Mouse (Mus musculus) limb, embryonic 13.5 days (tissue): ENCODE results near the gene Hoxc5. TPM values are rescaled to one million over a fixed set of nuclear protein-coding genes. Genes with fewer than 3 reads are reported as not detected.

Source experiments
- ATAC-seq: fragments of 200-750 bp; cut with Nextera tagmentation; 2 replicates; pipeline ENCODE4 v1.8.0; 2017; ENCODE audit warnings: low read depth, moderate number of reproducible peaks, moderate TSS enrichment; ENCODE audit not compliant: low FRiP score
- H3K27ac ChIP-seq: fragments of 300-500 bp; sonication (generic); 2 replicates; pipeline ENCODE4 v1.5.1; 2015; ENCODE audit warnings: inconsistent platforms, mild to moderate bottlenecking, moderate library complexity
- H3K27me3 ChIP-seq: fragments of 300-500 bp; sonication (generic); 2 replicates; pipeline ENCODE4 v1.6.1; 2015; ENCODE audit warnings: mild to moderate bottlenecking, inconsistent platforms
- H3K36me3 ChIP-seq: fragments of 300-500 bp; sonication (generic); 2 replicates; pipeline ENCODE4 v1.6.1; 2015; ENCODE audit warnings: inconsistent platforms, mild to moderate bottlenecking, moderate library complexity
- H3K4me1 ChIP-seq: fragments of 300-500 bp; sonication (generic); 2 replicates; pipeline ENCODE4 v1.6.1; 2015; ENCODE audit warnings: inconsistent platforms
- H3K4me2 ChIP-seq: fragments of 300-500 bp; sonication (generic); replicated peaks from 2 replicates; pipeline ENCODE4 v1.6.1; 2015; ENCODE audit warnings: inconsistent platforms, mild to moderate bottlenecking, moderate library complexity
- H3K4me3 ChIP-seq: fragments of 300-500 bp; sonication (generic); 2 replicates; pipeline ENCODE4 v1.5.1; 2015; ENCODE audit warnings: moderate library complexity, mild to moderate bottlenecking, inconsistent platforms
- H3K9ac ChIP-seq: fragments of 300-500 bp; sonication (generic); 2 replicates; pipeline ENCODE4 v1.6.1; 2015; ENCODE audit warnings: mild to moderate bottlenecking, inconsistent platforms
- H3K9me3 ChIP-seq: fragments of 300-500 bp; sonication (generic); 2 replicates; pipeline ENCODE4 v1.6.1; 2016; ENCODE audit warnings: inconsistent platforms
- WGBS: fragments of 180-500 bp; shearing (Covaris S2); methylation state at CpG from one replicate; pipeline ENCODE4 v1.1.7; 2015; 5-methylcytosine and 5-hydroxymethylcytosine counted together
- polyA plus RNA-seq: library from polyadenylated mRNA; unstranded; fragments of >200 nt; fragmentation: Nextera tagmentation; extraction: Ambion mirVana; gene quantifications from 2 replicates; pipeline ENCODE4 v1.2.1, GENCODE M21; 2015

Hoxc5 gene
- polyA plus RNA-seq, 1 experiment from 2014 or later: 5.2 TPM

DNA sequence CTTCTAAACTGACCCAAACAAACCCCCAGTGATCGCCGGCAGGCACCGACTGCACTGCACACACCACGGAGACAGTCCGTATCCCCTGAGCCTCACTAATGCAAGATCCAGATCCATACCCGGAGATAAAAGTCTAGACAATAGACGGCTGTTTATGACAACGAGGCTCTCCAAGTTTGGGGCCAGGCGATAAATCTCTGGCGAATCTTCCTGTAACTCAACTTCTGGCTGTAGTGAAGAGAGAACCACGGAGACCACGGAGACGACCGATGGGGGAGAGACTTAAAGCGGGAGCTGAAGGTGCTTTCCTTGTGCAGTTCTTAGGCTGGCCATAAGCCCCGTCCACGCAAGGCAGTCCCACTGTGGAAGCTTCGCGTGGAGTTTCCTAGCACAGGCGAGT, 17.5 kb upstream of the Hoxc5 start:
- 2% methylated on average over 20 of the region's 20 CpGs for WGBS
- no peak for ATAC-seq
- H3K27ac ChIP-seq: peak overlapping the region; percentile 28; the same call in 1 of the 2 replicates
- no peaks in the 10 kb centered on the region for H3K36me3 ChIP-seq
- peaks cover 17% of the 10 kb centered on the region; the same call in 1 of the 2 replicates for H3K4me1 ChIP-seq
- peak overlapping the region; percentile 51 for H3K4me2 ChIP-seq
- H3K9me3 ChIP-seq: no peaks in the 10 kb centered on the region
- peak overlapping the region; percentile 40; the same call in 1 of the 2 replicates for H3K9ac ChIP-seq
- H3K4me3 ChIP-seq: peak overlapping the region; percentile 22
- H3K27me3 ChIP-seq: peaks cover 99% of the 10 kb centered on the region

DNA sequence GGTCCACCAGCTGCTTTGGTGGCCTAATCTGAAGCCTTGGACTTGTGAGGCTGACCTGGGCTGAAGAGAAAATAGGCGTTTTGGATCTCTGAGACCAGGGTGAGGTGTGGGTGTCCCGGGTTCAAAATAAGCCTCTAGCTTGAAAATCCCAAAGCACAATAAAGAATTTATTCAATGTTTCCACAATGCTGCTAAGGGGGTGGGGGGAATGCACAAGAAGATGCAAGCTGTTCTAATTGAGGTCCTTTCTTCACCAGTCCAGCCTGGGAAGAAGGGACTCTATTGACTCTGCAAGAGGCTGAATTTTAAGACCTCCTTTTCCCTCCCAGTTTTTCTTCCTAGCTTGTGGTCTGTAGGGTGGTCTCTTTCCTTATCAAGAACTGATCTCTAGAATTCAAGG, 16.4 kb upstream of the Hoxc5 start:
- Histone ChIP-seq H3K4me3 (peak overlapping the region; percentile 28), H3K9ac (no peak overlapping the region), H3K27me3 (peaks cover 99% of the 10 kb centered on the region), H3K9me3 (no peaks in the 10 kb centered on the region), H3K4me2 (peak overlapping the region; percentile 46), H3K36me3 (no peaks in the 10 kb centered on the region), H3K4me1 (peaks cover 25% of the 10 kb centered on the region), H3K27ac (no peak overlapping the region)
- 6% methylated on average over 2 of the region's 2 CpGs for WGBS
- no peak for ATAC-seq

DNA sequence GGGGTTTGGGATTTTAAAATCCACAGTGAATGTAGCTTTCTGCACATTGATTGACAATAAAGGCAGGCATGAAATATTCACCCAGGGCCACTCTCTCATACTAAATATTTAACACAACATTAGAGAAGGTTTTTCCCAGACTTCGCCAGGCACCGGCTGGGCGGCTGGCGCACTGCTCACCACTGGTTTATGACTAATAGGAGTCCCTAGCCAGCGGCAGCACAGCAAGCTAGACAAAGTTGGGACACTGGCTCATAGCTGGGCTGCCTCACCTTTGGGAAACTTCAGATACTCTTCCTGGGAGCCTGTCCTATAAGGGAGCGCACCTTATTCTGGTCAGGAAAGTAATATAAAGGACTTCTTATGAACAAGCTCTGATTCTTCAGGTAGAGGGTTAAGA, 13.7 kb upstream of the Hoxc5 start:
- Histone ChIP-seq H3K4me3 (peak overlapping the region; percentile 47), H3K27ac (peak overlapping the region; percentile 39; the same call in 1 of the 2 replicates), H3K9me3 (no peaks in the 10 kb centered on the region), H3K36me3 (no peaks in the 10 kb centered on the region), H3K4me2 (peak overlapping the region; percentile 61), H3K27me3 (peaks cover 99% of the 10 kb centered on the region), H3K4me1 (peaks cover 41% of the 10 kb centered on the region), H3K9ac (0 out of 2 replicates have a peak overlapping the region, but pooled peaks have one; percentile 80)
- ATAC-seq: no peak
- WGBS: 5% methylated on average over 6 of the region's 6 CpGs

DNA sequence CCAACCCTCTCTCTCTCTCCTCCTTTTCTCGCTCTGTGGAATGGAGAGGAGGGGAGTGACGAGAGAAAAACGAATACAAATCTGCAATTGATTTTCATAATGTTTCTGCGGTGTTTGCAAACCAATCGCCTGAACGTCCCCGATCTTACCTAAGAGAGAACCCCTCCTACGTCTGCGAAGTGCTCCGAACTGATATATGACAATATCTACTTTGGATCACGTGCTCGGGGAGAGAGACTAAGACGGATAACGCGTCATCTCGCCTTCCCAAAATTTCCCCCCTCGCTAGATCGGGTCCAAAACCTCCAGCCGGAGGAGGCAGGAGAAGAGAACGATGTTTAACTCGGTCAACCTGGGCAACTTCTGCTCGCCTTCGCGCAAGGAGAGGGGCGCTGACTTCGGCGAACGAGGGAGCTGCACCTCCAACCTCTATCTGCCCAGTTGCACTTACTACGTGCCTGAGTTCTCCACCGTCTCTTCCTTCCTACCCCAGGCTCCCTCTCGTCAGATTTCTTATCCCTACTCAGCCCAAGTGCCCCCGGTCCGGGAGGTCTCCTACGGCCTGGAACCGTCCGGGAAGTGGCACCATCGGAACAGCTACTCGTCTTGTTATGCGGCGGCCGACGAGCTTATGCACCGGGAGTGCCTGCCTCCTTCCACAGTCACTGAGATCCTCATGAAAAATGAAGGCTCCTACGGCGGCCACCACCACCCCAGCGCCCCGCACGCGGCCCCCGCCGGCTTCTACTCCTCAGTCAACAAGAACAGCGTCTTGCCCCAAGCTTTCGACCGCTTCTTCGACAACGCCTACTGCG, 12.8 kb upstream of the Hoxc5 start, which contains the start of gene Hoxc11:
Gene Hoxc11, plus strand, starts transcription at position 236 of the 815 bp plus-strand sequence.
- peak within 1 kb of the TSS; percentile 61 for H3K4me2 ChIP-seq
- H3K27me3 ChIP-seq: peaks cover 96% of the 10 kb centered on the region
- peak within 1 kb of the TSS; percentile 80 for H3K9ac ChIP-seq
- H3K9me3 ChIP-seq: no peaks in the 10 kb centered on the region
- H3K27ac ChIP-seq: peak within 1 kb of the TSS; percentile 72; the same call in 1 of the 2 replicates
- peak within 1 kb of the TSS; percentile 47 for H3K4me3 ChIP-seq
- no peaks in the 10 kb centered on the region for H3K36me3 ChIP-seq
- no peak for ATAC-seq
- under 1% methylated on average over 57 of the region's 57 CpGs for WGBS
- peaks cover 43% of the 10 kb centered on the region for H3K4me1 ChIP-seq

DNA sequence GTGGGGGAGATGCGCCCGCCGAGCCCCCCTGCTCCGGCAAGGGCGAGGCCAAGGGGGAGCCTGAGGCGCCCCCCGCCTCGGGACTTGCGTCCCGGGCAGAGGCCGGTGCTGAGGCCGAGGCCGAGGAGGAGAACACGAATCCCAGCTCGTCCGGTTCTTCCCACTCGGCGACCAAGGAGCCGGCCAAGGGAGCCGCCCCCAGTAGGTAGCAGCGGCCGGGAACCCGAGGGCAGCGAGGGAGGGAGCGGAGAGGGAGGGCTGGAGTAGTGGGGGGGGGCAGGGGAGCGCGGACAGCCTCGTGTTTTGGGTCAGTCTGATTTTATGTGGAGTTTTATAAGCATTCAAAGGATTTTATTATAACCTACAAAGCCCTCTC, 12.2 kb upstream of the Hoxc5 start:
- H3K4me1 ChIP-seq: peaks cover 49% of the 10 kb centered on the region
- 0% methylated on average over 27 of the region's 28 CpGs for WGBS
- H3K36me3 ChIP-seq: no peaks in the 10 kb centered on the region
- H3K4me2 ChIP-seq: peak overlapping the region; percentile 61
- H3K27me3 ChIP-seq: peaks cover 96% of the 10 kb centered on the region
- peak overlapping the region; percentile 47 for H3K4me3 ChIP-seq
- peak overlapping the region; percentile 80 for H3K9ac ChIP-seq
- H3K9me3 ChIP-seq: no peaks in the 10 kb centered on the region
- no peak for ATAC-seq
- H3K27ac ChIP-seq: peak overlapping the region; percentile 72; the same call in 1 of the 2 replicates

DNA sequence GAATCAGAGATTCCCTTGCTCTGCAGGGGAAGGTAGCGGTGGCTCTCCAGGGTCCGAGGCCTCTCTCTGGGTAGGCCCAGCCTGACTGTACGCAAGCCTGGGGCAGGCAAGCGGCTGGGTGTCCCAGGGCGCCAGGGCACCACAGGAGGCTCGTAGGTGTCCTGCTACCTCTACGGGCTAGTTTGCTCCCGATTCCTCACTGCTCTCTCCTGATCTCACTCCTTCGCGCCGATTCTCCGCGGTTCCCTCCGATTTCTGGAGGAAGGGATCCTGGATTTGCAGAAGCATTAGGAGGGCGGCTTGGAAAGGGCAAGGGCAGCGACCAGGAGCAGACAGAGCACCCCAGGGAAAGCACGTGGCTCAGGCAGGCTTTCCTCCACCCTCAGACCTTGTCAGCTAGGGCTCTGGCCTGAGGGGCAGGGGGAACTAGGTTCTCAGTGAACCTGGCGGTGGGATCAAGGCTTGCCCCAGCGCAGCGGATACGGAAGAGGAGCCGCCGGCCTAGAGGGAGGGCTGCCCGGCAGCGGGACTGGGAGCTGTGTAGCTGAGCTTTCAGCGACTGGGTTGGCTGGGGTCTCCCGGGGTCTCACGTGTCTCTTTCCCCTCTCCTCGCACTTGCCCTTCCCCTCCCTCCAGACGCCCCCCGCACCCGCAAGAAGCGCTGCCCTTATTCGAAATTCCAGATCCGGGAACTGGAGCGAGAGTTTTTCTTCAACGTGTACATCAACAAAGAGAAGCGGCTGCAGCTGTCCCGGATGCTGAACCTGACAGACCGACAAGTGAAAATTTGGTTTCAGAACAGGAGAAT, 11.2 kb upstream of the Hoxc5 start:
- no peak for ATAC-seq
- H3K9ac ChIP-seq: peak overlapping the region; percentile 80
- H3K9me3 ChIP-seq: no peaks in the 10 kb centered on the region
- peak overlapping the region; percentile 61 for H3K4me2 ChIP-seq
- peaks cover 48% of the 10 kb centered on the region for H3K4me1 ChIP-seq
- peaks cover 97% of the 10 kb centered on the region for H3K27me3 ChIP-seq
- H3K4me3 ChIP-seq: peak overlapping the region; percentile 47
- under 1% methylated on average over 37 of the region's 40 CpGs for WGBS
- H3K36me3 ChIP-seq: no peaks in the 10 kb centered on the region
- H3K27ac ChIP-seq: peak overlapping the region; percentile 48; the same call in 1 of the 2 replicates

DNA sequence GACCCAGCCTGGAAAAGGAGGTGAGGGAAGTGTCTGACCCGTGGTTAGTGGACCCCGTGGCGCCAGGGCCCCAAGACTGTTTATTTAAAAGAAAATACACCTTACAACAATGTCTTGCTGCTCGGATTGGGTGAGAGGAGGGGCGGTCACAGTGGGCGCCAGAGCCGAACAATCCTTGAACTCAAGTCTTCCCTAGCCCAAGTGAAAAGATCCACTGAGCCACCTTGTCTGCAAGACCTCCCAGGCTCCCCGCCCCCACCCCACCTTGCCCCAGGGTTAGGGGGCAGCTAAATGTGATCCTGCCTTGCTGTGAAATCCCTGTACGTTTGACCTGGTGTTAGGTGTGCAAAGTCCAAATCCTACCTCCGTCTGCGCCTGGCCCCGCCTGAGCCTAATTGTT, 10.3 kb upstream of the Hoxc5 start:
- Histone ChIP-seq H3K4me3 (peak overlapping the region; percentile 47), H3K27me3 (peaks cover 96% of the 10 kb centered on the region), H3K4me1 (peaks cover 47% of the 10 kb centered on the region), H3K9ac (peak overlapping the region; percentile 80), H3K36me3 (no peaks in the 10 kb centered on the region), H3K4me2 (peak overlapping the region; percentile 61), H3K9me3 (no peaks in the 10 kb centered on the region), H3K27ac (no peak overlapping the region)
- WGBS: 2% methylated on average over 12 of the region's 12 CpGs
- ATAC-seq: no peak

DNA sequence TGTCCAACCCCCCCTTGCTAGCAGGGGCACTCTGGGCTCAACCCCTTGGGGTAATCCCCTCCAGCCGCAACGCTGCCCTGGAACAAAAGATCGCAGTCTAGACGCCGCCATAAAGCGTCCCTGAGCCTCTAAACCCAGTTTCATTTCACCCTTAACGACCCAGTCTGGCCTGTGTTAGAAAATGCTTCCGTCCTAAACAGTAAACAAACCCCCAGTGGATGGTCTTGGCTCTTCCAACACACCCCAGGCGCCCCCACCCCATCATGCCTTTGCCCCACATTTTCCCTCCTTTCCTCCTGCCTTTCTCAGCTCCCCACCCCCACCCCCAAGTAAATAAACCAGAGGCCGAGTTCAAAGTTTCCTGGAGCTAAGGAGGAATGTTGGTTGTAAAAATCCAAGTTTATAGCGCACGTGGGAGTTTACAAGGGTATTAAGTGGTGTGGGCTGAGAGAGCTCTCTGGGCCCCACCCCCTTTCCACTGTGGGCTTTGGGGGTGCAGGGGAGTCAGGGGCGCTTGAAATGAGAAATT, 7.5 kb upstream of the Hoxc5 start:
- Histone ChIP-seq H3K4me1 (peaks cover 38% of the 10 kb centered on the region), H3K27ac (peak overlapping the region; percentile 73), H3K4me3 (peak overlapping the region; percentile 29), H3K36me3 (no peaks in the 10 kb centered on the region), H3K9me3 (no peaks in the 10 kb centered on the region), H3K9ac (peak overlapping the region; percentile 54), H3K4me2 (peak overlapping the region; percentile 58), H3K27me3 (peaks cover 90% of the 10 kb centered on the region)
- under 1% methylated on average over 13 of the region's 13 CpGs for WGBS
- ATAC-seq: peak; percentile 73

DNA sequence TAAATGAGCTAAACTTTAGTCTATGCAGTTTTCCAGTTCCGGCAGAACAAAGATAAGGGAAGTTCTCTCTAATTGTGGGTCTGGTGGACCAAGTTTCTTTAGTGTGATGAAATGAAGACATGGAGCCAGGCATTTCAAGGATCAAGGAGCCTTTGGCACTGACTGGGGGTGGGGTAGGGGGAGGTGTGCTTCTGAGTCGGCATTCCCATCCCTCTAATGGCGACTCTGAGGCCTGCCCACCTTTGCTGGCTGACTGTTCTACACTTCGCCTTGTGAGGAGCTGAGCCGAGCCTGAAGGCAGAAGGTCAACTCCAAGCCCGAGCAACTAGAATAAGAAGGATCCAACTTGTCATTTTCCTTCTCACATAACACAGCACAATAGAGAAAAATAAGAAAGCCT, 5.5 kb upstream of the Hoxc5 start:
- H3K9ac ChIP-seq: 0 out of 2 replicates have a peak overlapping the region, but pooled peaks have one; percentile 13
- H3K9me3 ChIP-seq: no peaks in the 10 kb centered on the region
- H3K4me3 ChIP-seq: peak overlapping the region; percentile 12
- H3K4me1 ChIP-seq: peaks cover 30% of the 10 kb centered on the region
- peaks cover 90% of the 10 kb centered on the region for H3K27me3 ChIP-seq
- no peaks in the 10 kb centered on the region for H3K36me3 ChIP-seq
- WGBS: 5% methylated on average over 6 of the region's 6 CpGs
- peak overlapping the region; percentile 44; the same call in 1 of the 2 replicates for H3K27ac ChIP-seq
- peak overlapping the region; percentile 47 for H3K4me2 ChIP-seq
- no peak for ATAC-seq

DNA sequence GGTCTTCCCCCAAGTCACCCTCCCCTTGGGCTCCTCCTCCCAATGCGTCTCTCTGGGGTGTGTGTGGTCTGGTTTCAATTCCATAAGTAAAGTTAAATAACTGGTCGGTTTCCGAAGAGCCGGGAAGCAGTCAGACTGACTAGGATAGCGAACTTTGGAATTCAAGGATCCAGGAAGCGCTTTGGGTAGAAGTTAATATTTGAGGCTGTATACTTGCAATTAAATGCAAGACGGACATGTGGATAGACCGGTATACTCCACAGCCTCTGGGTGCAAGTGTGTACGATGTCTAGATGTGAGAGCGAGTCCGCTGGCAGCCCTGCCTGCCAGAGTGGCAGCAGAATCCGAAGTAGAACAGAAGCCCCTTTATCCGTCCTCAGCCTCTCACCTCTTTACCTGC, 4.8 kb upstream of the Hoxc5 start:
- H3K27ac ChIP-seq: peak overlapping the region; percentile 45; the same call in 1 of the 2 replicates
- H3K4me2 ChIP-seq: peak overlapping the region; percentile 58

DNA sequence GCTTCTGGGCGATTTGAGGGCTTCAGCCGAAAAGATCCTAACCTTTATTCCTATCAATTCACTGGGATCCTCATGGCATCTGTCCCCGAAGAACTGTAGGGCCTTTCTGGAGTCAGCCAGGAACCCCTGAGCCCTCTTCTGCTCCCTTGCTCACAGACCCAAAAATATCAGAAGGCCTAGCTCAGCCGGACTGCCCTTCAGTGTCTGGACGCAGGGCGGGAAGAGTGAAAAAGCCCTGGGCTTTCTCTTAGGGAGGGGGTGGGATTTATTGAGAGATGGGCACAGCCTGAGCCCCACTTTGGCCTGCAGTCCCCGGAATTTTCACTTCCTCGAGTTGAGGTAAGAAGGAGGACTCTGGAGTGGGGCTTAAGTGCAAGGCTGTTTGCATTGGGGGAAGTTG, 4.0 kb upstream of the Hoxc5 start:
- WGBS: 4% methylated on average over 8 of the region's 8 CpGs
- Histone ChIP-seq H3K4me3 (peak overlapping the region; percentile 32), H3K27me3 (peaks cover 89% of the 10 kb centered on the region), H3K27ac (no peak overlapping the region; the same call in 1 of the 2 replicates), H3K36me3 (no peaks in the 10 kb centered on the region), H3K4me2 (peak overlapping the region; percentile 58), H3K9me3 (no peaks in the 10 kb centered on the region), H3K4me1 (peaks cover 24% of the 10 kb centered on the region), H3K9ac (peak overlapping the region; percentile 62)
- ATAC-seq: no peak

More for the DNA sequence above, 4.8 kb upstream of the Hoxc5 start:
- H3K9ac ChIP-seq: peak overlapping the region; percentile 62
- H3K27me3 ChIP-seq: peaks cover 90% of the 10 kb centered on the region
- no peaks in the 10 kb centered on the region for H3K36me3 ChIP-seq
- H3K4me3 ChIP-seq: peak overlapping the region; percentile 32
- 2% methylated on average over 13 of the region's 13 CpGs for WGBS
- no peaks in the 10 kb centered on the region for H3K9me3 ChIP-seq
- H3K4me1 ChIP-seq: peaks cover 28% of the 10 kb centered on the region
- no peak for ATAC-seq
